Mouse (Mus musculus): ENCODE measurements around the gene Nacc1. TPM values are rescaled to one million over a fixed set of nuclear protein-coding genes. Genes with fewer than 3 reads are reported as not detected.

The Nacc1 gene
- polyA plus RNA-seq, 1 experiment from 2014 or later, result 20.8 TPM

- Histone ChIP-seq H3K9me3 (no peaks in the 10 kb centered on the region), H3K4me3 (peak overlapping the region; percentile 23; the same call in 1 of the 2 replicates), H3K9ac (replicated peaks) (no peak overlapping the region; the same call in 1 of the 2 replicates), H3K4me2 (replicated peaks) (peak overlapping the region; percentile 30), H3K27me3 (peaks cover 91% of the 10 kb centered on the region), H3K36me3 (peaks cover under 1% of the 10 kb centered on the region; the same call in 1 of the 2 replicates), H3K4me1 (peaks cover 55% of the 10 kb centered on the region), H3K27ac (replicated peaks) (no peak overlapping the region)
- peak; percentile 52; the same call in 1 of the 2 replicates for ATAC-seq (ENCODE audit: low FRiP score, low read depth)
- WGBS, result 2% methylated on average over 16 of the region's 16 CpGs
These were observed 16.7 kb upstream of the Nacc1 start for GRCm38 (mm10) chr8:84704356-84704755.

- Histone ChIP-seq H3K27me3 (peaks cover 84% of the 10 kb centered on the region), H3K4me2 (replicated peaks) (peak overlapping the region; percentile 30), H3K9ac (replicated peaks) (no peak overlapping the region; the same call in 1 of the 2 replicates), H3K9me3 (no peaks in the 10 kb centered on the region), H3K4me3 (peak overlapping the region; percentile 23), H3K27ac (replicated peaks) (no peak overlapping the region), H3K4me1 (peaks cover 48% of the 10 kb centered on the region), H3K36me3 (peaks cover 8% of the 10 kb centered on the region)
- ATAC-seq (ENCODE audit: low FRiP score, low read depth), result no peak
- WGBS, result 7% methylated on average over 38 of the region's 38 CpGs
These were observed 16.0 kb upstream of the Nacc1 start for GRCm38 (mm10) chr8:84703466-84704249.

- no peak overlapping the region for H3K27ac ChIP-seq (replicated peaks)
- no peaks in the 10 kb centered on the region for H3K9me3 ChIP-seq
- no peak overlapping the region for H3K9ac ChIP-seq (replicated peaks)
- 0 out of 2 replicates have a peak overlapping the region, but pooled peaks have one; percentile 1 for H3K4me3 ChIP-seq
- peaks cover 13% of the 10 kb centered on the region for H3K36me3 ChIP-seq
- peaks cover 78% of the 10 kb centered on the region for H3K27me3 ChIP-seq
- no peak for ATAC-seq (ENCODE audit: low FRiP score, low read depth)
- H3K4me1 ChIP-seq, result peaks cover 42% of the 10 kb centered on the region
- H3K4me2 ChIP-seq (replicated peaks), result 0 out of 2 replicates have a peak overlapping the region, but pooled peaks have one; percentile 30
- WGBS, result 77% methylated on average over 6 of the region's 6 CpGs
These were observed 15.4 kb upstream of the Nacc1 start for GRCm38 (mm10) chr8:84702963-84703465.

GRCm38 (mm10) chr8:84702561-84702960 is 14.9 kb upstream of the Nacc1 start:
- H3K4me2 ChIP-seq (replicated peaks), result 0 out of 2 replicates have a peak overlapping the region, but pooled peaks have one; percentile 4
- 70% methylated on average over 9 of the region's 9 CpGs for WGBS
- H3K27me3 ChIP-seq, result peaks cover 73% of the 10 kb centered on the region
- no peak for ATAC-seq (ENCODE audit: low FRiP score, low read depth)
- H3K36me3 ChIP-seq, result peaks cover 18% of the 10 kb centered on the region
- H3K9me3 ChIP-seq, result no peaks in the 10 kb centered on the region
- 0 out of 2 replicates have a peak overlapping the region, but pooled peaks have one; percentile 1 for H3K4me3 ChIP-seq
- H3K9ac ChIP-seq (replicated peaks), result no peak overlapping the region
- H3K4me1 ChIP-seq, result peaks cover 37% of the 10 kb centered on the region
- H3K27ac ChIP-seq (replicated peaks), result no peak overlapping the region

GRCm38 (mm10) chr8:84700941-84701911 is 13.6 kb upstream of the Nacc1 start, which contains the start of gene Lyl1:
Gene Lyl1, plus strand, starts transcription at chr8:84701457.
- peaks cover 26% of the 10 kb centered on the region for H3K4me1 ChIP-seq
- no peak within 1 kb of the TSS for H3K4me3 ChIP-seq
- no peak within 1 kb of the TSS for H3K9ac ChIP-seq (replicated peaks)
- peak within 1 kb of the TSS; percentile 56 for H3K27ac ChIP-seq (replicated peaks)
- WGBS, result 11% methylated on average over 34 of the region's 34 CpGs
- peaks cover 60% of the 10 kb centered on the region for H3K27me3 ChIP-seq
- peaks cover 31% of the 10 kb centered on the region for H3K36me3 ChIP-seq
- no peak; the same call in 1 of the 2 replicates for ATAC-seq (ENCODE audit: low FRiP score, low read depth)
- no peaks in the 10 kb centered on the region for H3K9me3 ChIP-seq
- H3K4me2 ChIP-seq (replicated peaks), result 0 out of 2 replicates have a peak within 1 kb of the TSS, but pooled peaks have one; percentile 6

- 86% methylated on average over 5 of the region's 5 CpGs for WGBS
- Histone ChIP-seq H3K27me3 (peaks cover 57% of the 10 kb centered on the region), H3K9ac (replicated peaks) (no peak overlapping the region), H3K9me3 (no peaks in the 10 kb centered on the region), H3K4me2 (replicated peaks) (no peak overlapping the region), H3K27ac (replicated peaks) (no peak overlapping the region), H3K4me3 (no peak overlapping the region), H3K36me3 (peaks cover 31% of the 10 kb centered on the region), H3K4me1 (peaks cover 23% of the 10 kb centered on the region)
- ATAC-seq (ENCODE audit: low FRiP score, low read depth), result no peak
These were observed 12.9 kb upstream of the Nacc1 start for GRCm38 (mm10) chr8:84700526-84700925.

GRCm38 (mm10) chr8:84699861-84700322 is 12.2 kb upstream of the Nacc1 start:
- Histone ChIP-seq H3K9ac (replicated peaks) (no peak overlapping the region), H3K4me2 (replicated peaks) (no peak overlapping the region), H3K27me3 (peaks cover 50% of the 10 kb centered on the region), H3K4me1 (peaks cover 17% of the 10 kb centered on the region), H3K9me3 (no peaks in the 10 kb centered on the region), H3K27ac (replicated peaks) (0 out of 2 replicates have a peak overlapping the region, but pooled peaks have one; percentile 1), H3K4me3 (no peak overlapping the region), H3K36me3 (peaks cover 37% of the 10 kb centered on the region)
- ATAC-seq (ENCODE audit: low FRiP score, low read depth), result no peak
- 64% methylated on average over 7 of the region's 7 CpGs for WGBS

GRCm38 (mm10) chr8:84698929-84699401 is 11.3 kb upstream of the Nacc1 start:
- no peak overlapping the region for H3K27ac ChIP-seq (replicated peaks)
- no peak overlapping the region for H3K9ac ChIP-seq (replicated peaks)
- peaks cover 40% of the 10 kb centered on the region for H3K36me3 ChIP-seq
- H3K4me1 ChIP-seq, result peaks cover 11% of the 10 kb centered on the region
- WGBS, result 94% methylated on average over 9 of the region's 9 CpGs
- H3K27me3 ChIP-seq, result peaks cover 41% of the 10 kb centered on the region
- no peak overlapping the region for H3K4me3 ChIP-seq
- no peak overlapping the region for H3K4me2 ChIP-seq (replicated peaks)
- no peaks in the 10 kb centered on the region for H3K9me3 ChIP-seq
- ATAC-seq (ENCODE audit: low FRiP score, low read depth), result no peak

GRCm38 (mm10) chr8:84698288-84698687 is 10.6 kb upstream of the Nacc1 start:
- ATAC-seq (ENCODE audit: low FRiP score, low read depth), result no peak
- Histone ChIP-seq H3K4me1 (peaks cover 7% of the 10 kb centered on the region), H3K27me3 (peaks cover 34% of the 10 kb centered on the region), H3K9ac (replicated peaks) (no peak overlapping the region), H3K9me3 (no peaks in the 10 kb centered on the region), H3K27ac (replicated peaks) (no peak overlapping the region), H3K36me3 (peaks cover 46% of the 10 kb centered on the region), H3K4me3 (no peak overlapping the region), H3K4me2 (replicated peaks) (no peak overlapping the region)
- WGBS, result 97% methylated on average over 5 of the region's 5 CpGs

- Histone ChIP-seq H3K9ac (replicated peaks) (no peak overlapping the region), H3K27ac (replicated peaks) (no peak overlapping the region), H3K27me3 (peaks cover 26% of the 10 kb centered on the region), H3K4me2 (replicated peaks) (no peak overlapping the region), H3K9me3 (no peaks in the 10 kb centered on the region), H3K36me3 (peaks cover 54% of the 10 kb centered on the region), H3K4me3 (no peak overlapping the region), H3K4me1 (peaks cover 7% of the 10 kb centered on the region)
- WGBS, result 87% methylated on average over 14 of the region's 14 CpGs
- ATAC-seq (ENCODE audit: low FRiP score, low read depth), result no peak
These were observed 9.8 kb upstream of the Nacc1 start for GRCm38 (mm10) chr8:84697166-84698130.
